Mouse (Mus musculus): Measurements from ENCODE around the gene Eya3.

GRCm38 (mm10) chr4:132599764-132600163 is 39.0 kb upstream of the Eya3 start:
- TF ChIP-seq CTCF (IDR thresholded peaks at IDR 0.05; ENCODE audit: low read depth, low read length) (no peak), POLR2A (IDR thresholded peaks at IDR 0.05; ENCODE audit: borderline replicate concordance, low read depth, low read length) (no peak)

Measured in bone marrow macrophage, adult 2 months (primary cell).